Mouse (Mus musculus) cerebellum, postnatal 10 days (tissue): ENCODE measurements around the gene Cdyl2.

Experiments used
- DNase-seq, 2 experiments: peaks; one replicate each; pipeline ENCODE4 v3.0.0; 2021; ENCODE audit warnings: mixed read lengths in 2 of 2

The Cdyl2 gene

DNA sequence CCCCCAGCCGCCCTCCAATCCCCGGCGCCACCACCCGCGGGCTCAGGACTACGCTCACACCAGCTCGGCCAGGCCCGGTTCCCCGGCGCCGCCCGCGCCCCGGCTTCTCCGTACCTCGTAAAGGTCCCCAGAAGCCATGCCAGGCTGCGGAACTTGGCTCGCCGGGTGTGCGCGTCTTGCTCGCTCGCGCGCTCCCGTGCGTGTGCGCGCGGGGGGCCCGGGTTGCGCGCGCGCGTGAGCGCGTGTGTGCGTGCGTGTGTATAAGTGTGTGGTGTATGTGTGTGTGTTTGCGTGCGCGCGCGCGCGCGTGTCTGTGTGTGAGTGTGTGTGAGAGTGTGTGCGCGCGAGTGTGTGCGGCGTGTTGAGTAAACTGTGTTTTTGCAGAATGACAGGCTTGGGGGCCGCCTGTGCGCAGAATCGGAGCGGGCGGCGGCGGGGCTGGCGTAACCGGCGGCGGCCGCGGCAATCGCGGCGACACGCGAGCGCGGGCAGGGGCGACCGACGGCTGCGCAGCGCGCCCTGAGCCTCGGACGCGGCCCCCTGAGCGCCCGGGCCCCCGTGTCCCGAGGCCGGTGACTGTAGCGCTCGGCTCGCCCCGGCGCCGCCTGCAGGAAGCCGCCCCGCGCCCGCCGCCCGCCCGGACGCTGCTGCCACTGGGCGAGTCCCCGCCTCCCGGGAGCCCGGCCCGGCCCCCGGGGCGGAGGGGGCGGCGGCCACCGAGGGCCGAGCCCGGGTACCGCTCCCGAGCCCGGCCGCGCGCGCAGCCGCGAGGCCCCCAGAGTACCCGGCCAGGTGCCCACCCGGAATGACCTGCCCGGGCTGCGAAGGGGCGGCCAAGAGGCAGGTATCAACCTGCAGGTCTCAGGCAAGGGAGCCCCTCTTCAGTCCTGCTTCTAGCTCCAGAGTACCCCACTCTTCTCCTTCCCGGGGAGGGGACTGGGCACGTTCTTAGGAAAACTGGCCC is at the start of gene Cdyl2:
Cdyl2 (minus strand) TSS at position 308 of the 964 bp plus-strand sequence.
- peak; percentile 87 to 88 for DNase-seq

DNA sequence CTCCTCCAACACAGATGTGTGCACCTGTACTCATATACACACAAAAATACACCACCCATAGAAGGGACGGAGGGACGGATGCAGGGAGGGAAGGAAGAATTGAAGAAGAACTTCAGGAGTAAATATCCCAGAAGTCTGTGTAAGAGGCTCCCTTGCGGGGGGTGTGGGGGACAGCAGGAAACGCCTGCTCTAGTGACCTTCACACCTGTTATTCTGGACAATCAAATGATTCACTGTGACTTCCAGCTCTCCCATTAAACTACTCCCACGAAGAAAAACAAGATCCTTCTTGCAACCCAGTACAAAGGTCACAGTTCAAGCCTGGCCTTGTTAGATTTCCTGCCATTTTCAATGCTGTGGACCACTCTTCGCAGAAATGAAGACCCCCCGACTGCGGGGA is 47.8 kb upstream of the Cdyl2 start:
- DNase-seq = no peak

- no peak for DNase-seq
These were observed 41.4 kb upstream of the Cdyl2 start for GRCm38 (mm10) chr8:116774220-116774619.

- DNase-seq = no peak
These were observed 39.9 kb upstream of the Cdyl2 start for GRCm38 (mm10) chr8:116772727-116773126.

- DNase-seq = peak; percentile 26 to 39
These were observed 39.1 kb upstream of the Cdyl2 start for GRCm38 (mm10) chr8:116771797-116772343.

- DNase-seq = no peak
These were observed 38.0 kb upstream of the Cdyl2 start for GRCm38 (mm10) chr8:116770756-116771155.

DNA sequence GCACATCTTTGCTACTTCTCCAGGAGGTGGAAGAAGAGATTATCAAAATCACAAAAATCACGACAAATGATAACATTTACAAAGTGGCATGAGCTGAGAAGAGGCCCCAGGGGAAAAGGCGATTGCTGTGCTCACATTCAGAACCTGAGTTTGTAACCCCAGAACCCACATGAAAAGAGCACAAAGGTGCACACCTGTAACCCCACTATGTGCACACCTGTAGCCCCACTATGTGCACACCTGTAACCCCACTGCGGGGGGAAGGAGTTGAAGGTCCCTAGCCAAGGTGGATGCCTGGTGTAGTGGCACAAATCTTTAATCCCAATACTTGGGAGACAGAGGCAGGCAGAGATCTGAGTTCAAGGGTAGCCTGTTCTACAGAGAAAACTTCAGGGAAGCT is 23.4 kb upstream of the Cdyl2 start:
- no peak for DNase-seq

DNA sequence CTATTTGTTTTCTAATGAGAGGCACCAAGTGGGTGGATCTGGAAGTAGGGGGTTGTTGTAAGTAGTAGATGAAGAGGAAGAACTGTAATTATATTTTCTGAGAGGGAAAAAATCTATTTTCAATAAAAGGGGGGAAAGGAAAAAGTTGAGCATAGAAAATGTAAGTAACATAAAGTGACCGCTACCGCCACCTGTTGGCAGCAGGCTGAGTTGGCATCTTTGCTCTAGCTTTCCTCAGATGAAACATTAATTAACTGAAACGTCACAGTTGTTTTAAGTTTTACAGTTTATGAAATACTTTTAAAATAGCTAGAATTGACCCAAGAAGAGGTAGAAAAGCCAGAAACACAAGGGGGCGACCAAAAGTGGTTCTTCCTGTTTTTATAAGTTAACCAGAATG is 22.8 kb upstream of the Cdyl2 start:
- DNase-seq = peak; percentile 64 to 68

GRCm38 (mm10) chr8:116740726-116741125 is 7.9 kb upstream of the Cdyl2 start:
- no peak for DNase-seq

DNA sequence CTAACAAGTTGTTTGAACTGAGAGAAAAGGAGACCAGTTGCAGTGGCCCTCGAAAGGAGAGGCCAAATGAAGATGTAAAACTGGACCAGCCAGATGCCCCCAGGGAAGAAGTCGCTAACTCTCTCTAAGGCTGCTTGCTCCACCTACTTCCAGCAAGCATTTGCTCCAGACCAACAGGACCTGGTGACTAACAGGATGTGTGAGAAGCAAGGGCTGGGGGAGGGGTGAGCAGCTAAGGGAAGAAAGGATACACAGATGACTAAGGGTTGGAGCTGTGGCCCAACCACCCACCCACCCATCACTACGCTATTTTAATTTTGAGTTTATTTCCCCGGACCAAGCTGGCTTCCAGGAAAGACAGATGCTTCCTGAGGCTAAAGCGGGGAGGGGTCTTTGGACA is 2.5 kb upstream of the Cdyl2 start:
- peak in 1 of 2 experiments; percentile 9 for DNase-seq

GRCm38 (mm10) chr8:116734176-116734575 is 1.4 kb upstream of the Cdyl2 start:
- no peak for DNase-seq

GRCm38 (mm10) chr8:116733648-116734014 is 840 bp upstream of the Cdyl2 start:
- no peak for DNase-seq

DNA sequence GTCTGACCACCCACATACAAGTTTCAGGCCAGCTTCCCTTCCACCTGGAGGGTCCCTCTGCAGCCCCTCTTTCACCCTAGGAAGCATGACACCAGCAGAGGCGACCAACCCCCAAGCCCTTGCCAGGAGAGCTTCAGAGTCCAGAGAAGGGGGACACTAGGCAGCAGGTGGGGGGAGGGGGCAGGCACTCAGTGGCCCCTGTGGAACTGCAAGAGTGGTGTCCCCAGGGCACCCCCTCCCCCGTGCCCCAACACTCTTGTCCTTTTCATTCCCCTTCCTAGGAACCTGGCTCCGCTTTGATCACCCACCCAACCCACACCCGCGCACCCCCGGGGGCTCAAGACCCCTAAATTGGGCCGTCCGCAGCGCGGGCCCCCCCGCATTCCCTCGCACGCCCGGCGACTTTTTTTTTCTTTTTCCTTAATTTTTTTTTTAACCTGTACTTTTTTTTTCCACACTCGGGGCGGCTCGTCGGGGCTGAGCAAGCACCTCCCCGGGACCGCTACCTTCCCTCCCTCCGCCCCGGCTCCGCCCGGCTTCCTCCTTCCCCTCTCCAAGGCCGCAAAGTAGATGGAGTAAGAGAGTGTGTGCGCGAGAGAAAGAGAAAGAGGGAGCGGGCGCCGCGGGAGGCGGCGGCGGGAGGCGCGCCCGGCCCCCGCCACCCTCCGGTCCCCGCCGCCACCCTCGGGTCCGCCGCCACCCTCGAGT is 661 bp downstream of the Cdyl2 start:
- DNase-seq = peak; percentile 50 to 57

- DNase-seq = no peak
These were observed 11.3 kb downstream of the Cdyl2 start for GRCm38 (mm10) chr8:116721451-116721850.

DNA sequence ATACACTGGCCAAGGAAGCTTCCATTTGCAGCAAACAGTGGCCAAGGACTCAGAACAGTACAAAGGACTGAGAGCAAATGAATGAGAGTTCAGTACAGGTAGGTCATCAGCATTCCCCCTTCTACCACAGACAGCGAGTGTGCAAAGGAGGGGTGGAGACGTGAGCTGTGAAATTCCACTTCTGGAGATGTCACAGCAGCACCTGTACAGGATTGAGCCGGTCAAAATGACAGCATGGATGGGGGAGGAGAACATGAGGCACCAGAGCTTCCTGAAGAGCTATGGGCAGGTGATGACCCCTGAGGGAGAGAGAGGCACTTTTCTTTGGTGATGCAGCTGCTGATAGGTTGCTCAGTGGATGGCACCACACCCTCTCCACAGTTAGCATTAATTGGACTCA is 25.3 kb downstream of the Cdyl2 start:
- DNase-seq = no peak

DNA sequence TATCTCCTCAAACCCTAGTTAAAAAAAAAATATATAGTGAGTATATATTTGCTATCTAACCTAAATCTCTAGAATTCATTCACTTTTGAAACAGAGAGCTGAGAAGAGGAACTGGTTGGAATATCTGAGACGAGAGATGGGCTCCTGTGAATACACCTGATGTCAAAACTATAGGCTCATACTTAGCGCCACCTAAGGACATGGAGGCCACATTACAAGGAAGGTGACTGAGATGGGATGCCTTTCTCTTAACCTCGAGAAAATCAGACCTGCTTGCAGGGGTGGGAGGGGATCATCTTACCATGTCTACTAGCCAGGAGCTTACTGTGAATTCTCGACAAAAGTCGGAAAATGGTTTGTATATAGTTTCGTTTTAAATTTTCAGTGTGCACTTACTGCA is 30.3 kb downstream of the Cdyl2 start:
- DNase-seq = no peak

GRCm38 (mm10) chr8:116692931-116693330 is 39.9 kb downstream of the Cdyl2 start:
- DNase-seq = no peak

DNA sequence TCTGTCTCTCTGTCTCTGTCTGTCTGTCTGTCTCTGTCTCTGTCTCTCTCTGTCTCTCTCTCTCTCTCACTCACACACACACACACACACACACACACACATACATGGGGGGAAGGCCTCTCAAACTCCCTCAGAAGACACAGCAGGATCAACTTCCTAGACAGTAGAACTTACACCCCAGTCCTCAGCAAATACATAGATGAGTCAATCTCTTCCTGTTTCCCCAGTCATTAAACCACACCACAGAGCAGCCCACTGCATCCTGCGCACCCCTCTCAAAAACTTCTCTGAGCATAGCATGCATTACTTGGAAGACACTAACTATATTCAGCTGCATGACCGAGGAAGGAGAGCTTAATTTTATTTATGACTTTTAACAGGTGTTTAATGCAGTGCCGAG is 43.0 kb downstream of the Cdyl2 start:
- no peak for DNase-seq

GRCm38 (mm10) chr8:116676174-116676573 is 56.6 kb downstream of the Cdyl2 start:
- no peak for DNase-seq

DNA sequence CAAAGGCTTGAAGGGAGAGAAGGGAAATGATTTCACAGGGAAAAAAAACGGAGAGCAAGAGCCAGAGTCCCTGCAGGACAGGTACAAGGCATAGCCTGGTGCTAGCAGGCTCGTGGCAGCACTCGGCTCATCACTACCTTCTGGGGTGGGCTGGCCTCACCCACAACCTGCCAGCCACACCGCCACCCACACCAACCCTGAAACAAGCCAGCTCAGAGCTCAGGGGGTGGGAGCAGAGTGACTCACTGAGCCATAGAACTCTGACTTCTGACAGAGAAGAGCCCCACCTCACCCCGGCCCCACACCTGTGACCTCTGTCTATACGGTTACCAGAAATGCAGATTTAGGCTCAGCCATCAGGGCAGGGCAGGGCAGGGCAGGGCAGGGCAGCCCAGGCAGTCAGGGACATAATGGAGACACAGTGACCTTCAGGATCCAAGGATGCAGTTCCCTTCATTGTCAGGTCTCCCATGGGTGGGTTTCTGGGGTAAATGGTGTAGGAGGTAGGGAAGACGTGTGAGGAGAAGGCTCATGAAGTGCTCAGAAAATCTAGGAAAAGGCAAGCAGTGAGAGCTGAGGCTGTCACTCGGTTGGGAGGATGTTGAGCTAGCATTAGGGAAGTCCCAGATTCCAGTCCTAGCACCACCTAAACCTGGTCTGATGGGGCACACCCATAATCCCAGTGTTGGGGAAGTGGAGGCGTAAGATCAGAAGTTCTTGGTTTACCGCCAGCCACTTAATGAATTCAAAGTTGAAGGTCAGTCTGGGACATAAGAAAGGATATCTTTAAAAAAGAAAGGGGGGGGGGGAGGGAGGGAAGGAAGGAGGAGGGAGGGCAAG is 58.6 kb downstream of the Cdyl2 start:
- DNase-seq = no peak

DNA sequence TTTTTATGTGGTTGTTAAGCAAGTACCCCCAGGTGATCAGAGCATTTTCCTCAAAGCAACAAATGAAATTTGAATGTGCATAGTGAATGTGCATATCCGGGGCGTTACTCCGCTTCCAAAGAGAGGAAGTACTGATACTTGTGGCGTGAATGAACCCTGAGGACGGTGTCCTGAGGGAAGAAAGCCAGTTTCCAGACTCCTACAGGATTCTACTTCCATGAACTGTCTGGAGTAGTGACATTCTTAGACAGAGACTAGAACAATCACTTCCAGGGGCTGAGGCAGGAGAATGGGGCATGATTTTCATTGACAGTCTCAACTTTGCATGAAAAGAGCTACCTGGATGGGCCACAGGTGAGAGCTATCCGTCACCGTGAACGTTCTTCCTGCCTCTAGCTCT is 59.3 kb downstream of the Cdyl2 start:
- no peak for DNase-seq

- no peak for DNase-seq
These were observed 59.7 kb downstream of the Cdyl2 start for GRCm38 (mm10) chr8:116673052-116673451.

GRCm38 (mm10) chr8:116671543-116671942 is 61.2 kb downstream of the Cdyl2 start:
- DNase-seq = peak; percentile 17 to 25
